Mouse (Mus musculus): ENCODE measurements around the gene BC049730. TPM values are rescaled to one million over a fixed set of nuclear protein-coding genes. Genes with fewer than 3 reads are reported as not detected.
"Not testable (repeated sequence)": the region's sequence is repeated elsewhere in the genome, so short reads cannot be mapped to it uniquely, and the experiment has no call there.

BC049730 gene
- not detected in 2 replicates for polyA plus RNA-seq (2016; fragmentation: Nextera tagmentation; extraction: Ambion mirVana)

GRCm38 (mm10) chr7:24708832-24709292, at the start of gene BC049730:
BC049730 (plus strand) TSS chr7:24709242.
- Histone ChIP-seq H3K27ac (replicated peaks) (no peak within 1 kb of the TSS), H3K9me3 (replicated peaks) (no peaks in the 10 kb centered on the region), H3K27me3 (ENCODE audit: low read depth, poor library complexity, severe bottlenecking) (no peaks in the 10 kb centered on the region), H3K4me3 (no peak within 1 kb of the TSS), H3K4me1 (no peaks in the 10 kb centered on the region), H3K36me3 (no peaks in the 10 kb centered on the region)
- WGBS: 93% methylated on average over 14 of the region's 14 CpGs
- no peak for DNase-seq (ENCODE audit: low spot score)

GRCm38 (mm10) chr7:24659737-24660357, 49.2 kb upstream of the BC049730 start:
- 0 out of 2 replicates have a peak, but pooled peaks cover 3% of the 10 kb centered on the region for H3K4me1 ChIP-seq
- no peaks in the 10 kb centered on the region for H3K27me3 ChIP-seq (ENCODE audit: low read depth, poor library complexity, severe bottlenecking)
- no peaks in the 10 kb centered on the region for H3K36me3 ChIP-seq
- no peak for DNase-seq (ENCODE audit: low spot score)
- WGBS: 83% methylated on average over 12 of the region's 12 CpGs
- no peaks in the 10 kb centered on the region for H3K9me3 ChIP-seq (replicated peaks)
- H3K27ac ChIP-seq (replicated peaks): no peak overlapping the region
- H3K4me3 ChIP-seq: no peak overlapping the region

DNA sequence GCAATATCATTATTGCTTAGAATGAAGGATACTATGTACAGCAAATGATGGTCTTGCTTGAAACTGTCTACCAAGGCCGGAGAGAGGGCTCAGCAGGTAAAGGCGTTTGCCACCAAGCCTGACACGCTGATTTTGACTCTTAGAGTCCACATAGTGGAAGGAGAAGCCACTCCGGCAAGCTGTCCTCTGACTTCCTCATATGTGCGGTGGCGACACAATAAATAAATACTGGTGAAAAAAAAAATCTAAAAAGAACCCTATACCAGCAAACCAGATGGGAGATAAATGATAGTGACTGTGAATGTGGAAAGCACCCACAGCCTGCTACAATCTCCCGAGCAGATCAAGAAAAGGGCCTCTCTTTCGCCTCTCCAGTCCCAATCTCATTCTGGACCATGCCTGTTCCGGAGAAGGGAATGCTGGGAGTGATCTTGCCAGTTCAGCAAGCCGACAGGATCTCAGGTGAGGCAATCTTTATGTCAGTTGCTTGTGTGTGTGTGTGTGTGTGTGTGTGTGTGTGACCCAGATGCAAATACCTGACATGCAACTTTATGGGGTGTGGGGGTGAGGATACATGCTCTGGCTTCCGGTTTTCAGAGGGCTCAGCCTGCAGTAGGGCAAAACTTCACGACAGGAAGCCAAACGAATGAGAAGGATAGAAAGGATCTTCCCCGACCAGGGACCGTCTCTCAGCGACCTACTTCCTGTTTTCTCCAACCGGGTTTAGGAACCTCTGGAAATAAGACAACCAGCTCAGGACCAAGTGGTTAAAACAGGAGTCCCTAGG, 47.7 kb upstream of the BC049730 start:
- Histone ChIP-seq H3K27ac (replicated peaks) (no peak overlapping the region), H3K27me3 (ENCODE audit: low read depth, poor library complexity, severe bottlenecking) (no peaks in the 10 kb centered on the region), H3K36me3 (no peaks in the 10 kb centered on the region), H3K4me3 (no peak overlapping the region), H3K9me3 (replicated peaks) (no peaks in the 10 kb centered on the region), H3K4me1 (0 out of 2 replicates have a peak, but pooled peaks cover 3% of the 10 kb centered on the region)
- no peak for DNase-seq (ENCODE audit: low spot score)
- 77% methylated on average over 17 of the region's 17 CpGs for WGBS

- 0 out of 2 replicates have a peak, but pooled peaks cover 3% of the 10 kb centered on the region for H3K4me1 ChIP-seq
- no peaks in the 10 kb centered on the region for H3K9me3 ChIP-seq (replicated peaks)
- no peaks in the 10 kb centered on the region for H3K27me3 ChIP-seq (ENCODE audit: low read depth, poor library complexity, severe bottlenecking)
- peak; percentile 79 for DNase-seq (ENCODE audit: low spot score)
- no peak overlapping the region for H3K4me3 ChIP-seq
- no peaks in the 10 kb centered on the region for H3K36me3 ChIP-seq
- WGBS: 23% methylated on average over 8 of the region's 8 CpGs
- H3K27ac ChIP-seq (replicated peaks): no peak overlapping the region
Measured at GRCm38 (mm10) chr7:24662575-24662974, 46.5 kb upstream of the BC049730 start.

DNA sequence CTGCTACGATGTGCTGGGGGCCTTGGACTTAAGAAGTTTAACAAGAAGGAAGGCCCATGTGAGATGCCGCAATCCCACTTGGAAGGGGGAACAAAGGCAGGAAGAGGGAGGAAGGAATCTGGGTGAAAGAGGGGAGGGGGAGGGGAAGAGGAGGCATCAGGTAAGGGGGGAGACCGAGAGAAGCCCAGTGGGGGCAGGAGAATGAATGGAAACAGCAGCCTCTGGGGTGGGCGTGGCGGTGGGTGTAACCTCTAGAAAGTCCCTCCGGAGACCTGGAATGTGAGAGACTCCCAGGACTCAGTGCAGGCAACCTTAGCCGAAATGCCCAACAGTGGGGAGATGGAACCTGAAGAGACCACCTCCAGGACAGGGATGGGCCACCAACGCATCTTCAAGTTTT, 44.7 kb upstream of the BC049730 start:
- Histone ChIP-seq H3K27me3 (ENCODE audit: low read depth, poor library complexity, severe bottlenecking) (no peaks in the 10 kb centered on the region), H3K9me3 (replicated peaks) (no peaks in the 10 kb centered on the region), H3K36me3 (no peaks in the 10 kb centered on the region), H3K4me1 (0 out of 2 replicates have a peak, but pooled peaks cover 3% of the 10 kb centered on the region), H3K4me3 (no peak overlapping the region), H3K27ac (replicated peaks) (no peak overlapping the region)
- 40% methylated on average over 8 of the region's 8 CpGs for WGBS
- DNase-seq (ENCODE audit: low spot score): no peak

GRCm38 (mm10) chr7:24664959-24665358, 44.1 kb upstream of the BC049730 start:
- Histone ChIP-seq H3K27me3 (ENCODE audit: low read depth, poor library complexity, severe bottlenecking) (no peaks in the 10 kb centered on the region), H3K4me1 (0 out of 2 replicates have a peak, but pooled peaks cover 3% of the 10 kb centered on the region), H3K36me3 (no peaks in the 10 kb centered on the region), H3K27ac (replicated peaks) (no peak overlapping the region), H3K9me3 (replicated peaks) (no peaks in the 10 kb centered on the region), H3K4me3 (no peak overlapping the region)
- DNase-seq (ENCODE audit: low spot score): no peak
- 78% methylated on average over 9 of the region's 9 CpGs for WGBS

DNA sequence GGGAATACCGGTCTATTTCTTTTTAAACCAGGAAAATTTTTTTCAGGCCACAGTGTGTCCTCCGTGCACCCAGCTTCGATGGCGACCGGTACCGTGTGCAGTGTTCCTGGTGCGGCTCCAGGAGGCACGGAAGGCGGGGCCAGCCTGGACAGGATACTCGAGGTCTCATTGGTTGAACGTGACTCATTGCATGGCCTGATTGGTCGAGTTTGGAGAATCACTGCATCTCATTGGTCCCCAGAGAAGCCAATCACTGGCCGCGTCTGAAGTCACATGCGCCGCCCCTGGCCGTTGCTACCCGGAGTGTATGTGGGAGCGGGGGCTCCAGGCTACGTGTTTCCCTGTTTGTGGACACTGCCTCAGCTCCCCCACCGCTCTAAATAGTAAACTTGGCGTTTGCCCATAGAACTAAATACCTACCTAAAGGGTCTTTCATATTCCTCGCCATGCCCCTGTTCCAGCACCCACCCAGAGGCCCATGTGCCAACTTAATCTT, 37.0 kb upstream of the BC049730 start:
- no peaks in the 10 kb centered on the region for H3K27me3 ChIP-seq (ENCODE audit: low read depth, poor library complexity, severe bottlenecking)
- H3K36me3 ChIP-seq: no peaks in the 10 kb centered on the region
- no peak overlapping the region for H3K4me3 ChIP-seq
- no peak for DNase-seq (ENCODE audit: low spot score)
- no peak overlapping the region for H3K27ac ChIP-seq (replicated peaks)
- no peaks in the 10 kb centered on the region for H3K9me3 ChIP-seq (replicated peaks)
- H3K4me1 ChIP-seq: no peaks in the 10 kb centered on the region
- 92% methylated on average over 23 of the region's 23 CpGs for WGBS

DNA sequence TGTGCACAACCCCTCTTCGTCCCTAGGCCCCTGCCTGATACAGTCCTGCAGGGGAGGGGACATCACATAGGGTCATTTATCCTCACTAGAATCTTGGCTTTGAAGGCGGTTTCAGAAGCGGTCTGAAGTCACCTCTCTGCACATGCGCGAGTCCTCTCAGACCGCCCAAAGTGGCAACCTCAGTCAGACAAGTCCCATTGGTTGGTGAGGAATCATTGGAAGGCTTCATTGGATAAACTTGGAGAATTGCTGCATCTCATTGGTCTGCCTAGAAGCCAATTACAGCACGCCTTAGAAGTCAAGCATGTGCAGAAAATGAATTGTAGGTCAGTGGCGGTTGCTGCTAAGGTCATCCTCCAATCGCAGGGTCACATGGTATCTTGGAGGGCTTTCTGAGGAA, 32.5 kb upstream of the BC049730 start, which contains the start of gene Tex101:
TSS of gene Tex101 (minus strand) at position 101 of the 400 bp plus-strand sequence.
- H3K27me3 ChIP-seq (ENCODE audit: low read depth, poor library complexity, severe bottlenecking): no peaks in the 10 kb centered on the region
- no peaks in the 10 kb centered on the region for H3K36me3 ChIP-seq
- no peaks in the 10 kb centered on the region for H3K9me3 ChIP-seq (replicated peaks)
- H3K4me1 ChIP-seq: no peaks in the 10 kb centered on the region
- no peak within 1 kb of the TSS for H3K4me3 ChIP-seq
- no peak within 1 kb of the TSS for H3K27ac ChIP-seq (replicated peaks)
- WGBS: 86% methylated on average over 9 of the region's 9 CpGs
- no peak for DNase-seq (ENCODE audit: low spot score)

DNA sequence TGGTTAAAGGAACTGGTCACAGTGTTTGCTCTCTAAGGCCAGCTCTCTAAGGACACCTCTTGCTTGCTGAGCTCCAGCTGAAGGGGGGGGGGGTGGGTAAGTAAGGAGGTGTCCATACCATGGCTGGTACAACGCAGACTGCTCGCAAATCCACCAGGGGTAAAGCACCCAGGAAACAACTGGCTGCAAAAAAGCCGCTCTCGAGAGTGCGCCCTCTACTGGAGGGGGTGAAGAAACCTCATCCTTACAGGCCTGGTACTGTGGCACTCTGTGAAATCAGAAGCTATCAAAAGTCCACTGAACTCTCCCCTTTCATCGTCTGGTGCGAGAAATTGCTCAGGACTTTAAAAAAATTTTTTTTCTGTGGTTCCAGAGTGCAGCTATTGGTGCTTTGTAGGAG, 24.9 kb upstream of the BC049730 start:
- 74% methylated on average over 7 of the region's 7 CpGs for WGBS

DNA sequence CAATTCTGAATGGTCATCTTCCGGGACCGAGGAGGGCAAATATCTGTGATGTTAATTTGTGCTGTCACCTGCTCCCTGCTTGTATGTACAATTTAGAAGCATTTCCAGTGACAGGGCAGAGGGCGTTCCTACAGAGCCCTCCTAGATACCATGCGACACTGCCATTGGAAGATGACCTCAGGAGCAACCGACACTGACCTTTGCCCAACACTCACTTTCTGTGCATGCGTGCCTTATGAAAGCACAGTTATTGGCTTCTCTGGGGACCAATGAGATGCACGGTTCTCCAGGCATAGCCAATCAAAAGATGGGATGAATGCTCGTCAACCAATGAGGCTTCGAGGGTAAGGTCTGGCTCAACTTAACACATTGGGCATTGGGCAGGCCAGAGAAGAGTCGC, 21.5 kb upstream of the BC049730 start:
- H3K27ac ChIP-seq (replicated peaks); H3K9me3 ChIP-seq (replicated peaks); H3K4me3 ChIP-seq; H3K4me1 ChIP-seq; H3K27me3 ChIP-seq (ENCODE audit: low read depth, poor library complexity, severe bottlenecking); H3K36me3 ChIP-seq; DNase-seq (ENCODE audit: low spot score): not testable (repeated sequence)
- WGBS: 91% methylated on average over 10 of the region's 10 CpGs

More for the DNA sequence above, 24.9 kb upstream of the BC049730 start:
- H3K4me1 ChIP-seq; H3K9me3 ChIP-seq (replicated peaks); H3K36me3 ChIP-seq; H3K27me3 ChIP-seq (ENCODE audit: low read depth, poor library complexity, severe bottlenecking); H3K4me3 ChIP-seq; H3K27ac ChIP-seq (replicated peaks); DNase-seq (ENCODE audit: low spot score): not testable (repeated sequence)

DNA sequence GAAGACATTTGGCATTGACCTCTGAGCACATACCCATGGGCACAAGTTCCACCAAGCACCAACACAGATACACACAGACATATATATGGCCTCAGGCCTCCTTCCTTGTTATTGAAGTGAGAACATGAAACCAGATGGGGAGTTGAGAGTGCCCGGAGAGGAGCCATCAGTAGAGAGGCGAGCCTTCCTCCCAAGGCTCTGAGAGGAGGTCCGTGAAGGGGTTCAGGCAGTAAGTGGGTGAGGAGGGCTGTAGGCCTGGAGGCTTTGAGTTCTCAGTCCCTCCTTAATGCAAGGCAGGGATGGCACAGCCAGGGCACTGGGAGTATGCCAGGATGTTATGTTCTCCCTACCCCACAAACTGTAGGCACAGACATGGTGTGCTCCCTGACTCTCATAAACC, 16.3 kb upstream of the BC049730 start:
- not testable (repeated sequence) for H3K27ac ChIP-seq (replicated peaks); H3K36me3 ChIP-seq; H3K4me1 ChIP-seq; H3K27me3 ChIP-seq (ENCODE audit: low read depth, poor library complexity, severe bottlenecking); H3K9me3 ChIP-seq (replicated peaks); DNase-seq (ENCODE audit: low spot score); H3K4me3 ChIP-seq
- 80% methylated on average over 3 of the region's 3 CpGs for WGBS

DNA sequence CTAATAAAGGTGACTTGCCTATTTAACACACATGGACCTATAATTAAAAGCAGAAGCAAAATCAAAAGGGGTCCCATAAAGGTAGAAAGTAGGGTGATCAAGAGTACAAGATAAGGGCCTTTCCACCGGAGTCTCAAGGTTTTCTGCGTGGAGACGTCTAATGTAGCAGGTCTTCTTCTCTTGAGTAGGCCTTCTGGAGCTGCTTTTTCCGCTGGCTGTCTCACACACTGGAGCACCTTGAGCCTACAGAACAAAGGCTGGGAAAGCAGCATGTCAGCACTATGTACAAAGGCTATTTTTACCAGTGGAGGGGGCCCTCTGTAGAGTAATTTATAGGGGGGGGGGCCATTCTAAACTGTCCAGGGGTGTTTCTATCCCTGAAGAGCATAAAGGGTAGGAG, 11.2 kb upstream of the BC049730 start:
- 97% methylated on average over 4 of the region's 4 CpGs for WGBS
- H3K4me3 ChIP-seq; H3K4me1 ChIP-seq; H3K27me3 ChIP-seq (ENCODE audit: low read depth, poor library complexity, severe bottlenecking); H3K27ac ChIP-seq (replicated peaks); H3K36me3 ChIP-seq; DNase-seq (ENCODE audit: low spot score); H3K9me3 ChIP-seq (replicated peaks): not testable (repeated sequence)

DNA sequence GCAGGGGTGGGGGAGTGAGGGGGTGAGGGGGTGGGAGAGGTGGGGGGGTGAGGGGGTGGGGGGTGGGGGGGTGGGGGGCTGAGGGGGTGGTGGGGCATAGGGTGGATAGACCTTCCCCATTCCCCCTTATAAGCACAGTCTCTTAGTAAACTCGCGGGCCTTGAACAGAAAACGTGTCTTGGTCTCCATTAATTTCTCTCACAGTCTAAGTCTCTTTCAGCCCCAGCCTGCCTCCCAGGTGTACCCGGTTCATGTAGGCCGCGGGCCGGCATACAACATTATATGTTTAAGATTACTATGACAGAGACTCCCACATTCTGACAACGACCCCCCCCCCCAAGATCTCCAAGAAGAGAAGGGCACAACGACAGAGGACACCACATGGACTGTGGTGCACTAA, 6.2 kb upstream of the BC049730 start:
- not testable (repeated sequence) for H3K4me1 ChIP-seq; H3K4me3 ChIP-seq; H3K27ac ChIP-seq (replicated peaks); H3K36me3 ChIP-seq; H3K9me3 ChIP-seq (replicated peaks); DNase-seq (ENCODE audit: low spot score); H3K27me3 ChIP-seq (ENCODE audit: low read depth, poor library complexity, severe bottlenecking)
- WGBS: 83% methylated on average over 9 of the region's 9 CpGs
